Comparison of ENCODE assay signal across 8 mouse cellular contexts in the genomic region with DNA sequence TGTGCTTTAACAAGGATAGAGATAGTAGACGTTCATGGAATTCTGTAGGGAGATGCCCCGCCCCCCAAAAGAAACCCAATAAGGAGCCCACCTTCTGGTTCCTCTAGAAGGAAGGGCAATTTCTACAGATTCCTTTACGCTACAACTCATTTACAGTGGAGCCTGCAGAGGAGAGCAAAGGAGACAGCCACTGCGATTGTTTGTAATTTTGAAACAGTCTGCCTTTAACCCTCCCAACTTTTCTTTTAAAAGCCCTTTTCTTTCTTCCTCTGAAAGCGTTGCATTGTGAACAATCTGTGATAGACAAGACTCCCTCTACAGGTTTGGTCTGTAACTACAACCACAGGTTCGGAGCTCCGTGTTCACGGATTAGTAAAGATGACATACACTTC. TPM values are rescaled to one million over a fixed set of nuclear protein-coding genes. Genes with fewer than 3 reads are reported as not detected.
DNase-seq lines count a peak whose midpoint lies in the region; ATAC-seq lines count a peak whose summit lies in the region.

No protein-coding gene starts in this region.

- H3K4me2 ChIP-seq in hindbrain, embryonic 13.5 days, result peak overlapping the region; percentile 95
- peak overlapping the region; percentile 97 for H3K4me2 ChIP-seq in stomach, embryonic 14.5 days (replicated peaks; ENCODE audit: low read depth, low read length)

- H3K27ac ChIP-seq in hindbrain, embryonic 13.5 days, result peak overlapping the region; percentile 99
- peak overlapping the region; percentile 98 for H3K27ac ChIP-seq in stomach, embryonic 14.5 days (ENCODE audit: low read length)

- no peak; the same call in 1 of the 2 replicates for ATAC-seq in frontal cortex, adult (ENCODE audit: low TSS enrichment)
- peak; percentile 60 for ATAC-seq in activated CD4-positive, CD25-positive, alpha-beta regulatory T cell, adult 4 months
- peak; percentile 61 for ATAC-seq in erythroblast, adult 5-6 weeks (replicated peaks; ENCODE audit: low FRiP score, poor library complexity, severe bottlenecking)
- no peak for ATAC-seq in hindbrain, embryonic 13.5 days (ENCODE audit: low FRiP score)
- ATAC-seq in megakaryocyte-erythroid progenitor cell, adult 5-6 weeks (replicated peaks; ENCODE audit: low FRiP score, low TSS enrichment, poor library complexity, severe bottlenecking), result peak; percentile 54; the same call in 1 of the 2 replicates
- no peak for ATAC-seq in stomach, embryonic 14.5 days (ENCODE audit: insufficient number of reproducible peaks, insufficient read depth, low FRiP score, low read depth)

- peak; percentile 48 to 91 for DNase-seq in frontal cortex, adult 2 months (ENCODE audit: extremely low spot score in 1 of 2, low spot score in 1 of 2)
- peak; percentile 76 to 80 for DNase-seq in left cerebral cortex, postnatal 25 days (ENCODE audit: low spot score in 2 of 2)

- peaks cover 33% of the 10 kb centered on the region for H3K4me1 ChIP-seq in hindbrain, embryonic 13.5 days (replicated peaks)
- peaks cover 28% of the 10 kb centered on the region for H3K4me1 ChIP-seq in stomach, embryonic 14.5 days (ENCODE audit: control insufficient read depth, insufficient read depth, low read length)

- WGBS in hindbrain, embryonic 13.5 days, result under 1% methylated on average over 8 of the region's 8 CpGs
- under 1% methylated on average over 8 of the region's 8 CpGs for WGBS in stomach, embryonic 14.5 days

- peak overlapping the region; percentile 98 for H3K9ac ChIP-seq in hindbrain, embryonic 13.5 days
- H3K9ac ChIP-seq in stomach, embryonic 14.5 days (replicated peaks; ENCODE audit: low read depth, low read length), result peak overlapping the region; percentile 62

- intact Hi-C loops in left cerebral cortex, postnatal 25 days (cut with DNase I), result no loop called here

- no peaks in the 10 kb centered on the region for H3K27me3 ChIP-seq in hindbrain, embryonic 13.5 days
- H3K27me3 ChIP-seq in stomach, embryonic 14.5 days (ENCODE audit: control insufficient read depth, insufficient read depth, low read length), result no peaks in the 10 kb centered on the region

- peak overlapping the region; percentile 95 for H3K4me3 ChIP-seq in hindbrain, embryonic 13.5 days
- H3K4me3 ChIP-seq in stomach, embryonic 14.5 days (ENCODE audit: low read depth, low read length), result peak overlapping the region; percentile 66

- H3K9me3 ChIP-seq in hindbrain, embryonic 13.5 days, result no peaks in the 10 kb centered on the region
- H3K9me3 ChIP-seq in stomach, embryonic 14.5 days (ENCODE audit: control insufficient read depth, low read depth, low read length), result no peaks in the 10 kb centered on the region

- H3K36me3 ChIP-seq in hindbrain, embryonic 13.5 days, result no peaks in the 10 kb centered on the region
- no peaks in the 10 kb centered on the region for H3K36me3 ChIP-seq in stomach, embryonic 14.5 days (ENCODE audit: control insufficient read depth, insufficient read depth, low read length)

RNA-seq across cellular contexts. Expression of gene 4930404H24Rik, which starts 46.6 kb away (rescaled TPM):
- polyA plus RNA-seq in frontal cortex, adult 2 months (2012; rRNA removed), result not detected in 2 replicates
- polyA plus RNA-seq in activated CD4-positive, CD25-positive, alpha-beta regulatory T cell, adult 4 months (2017; shearing (Covaris generic)), result not detected
- total RNA-seq in erythroblast, adult 5-6 weeks (2015; ENCODE audit: low replicate concordance), result 7.1 TPM in 1 of 2 replicates, not detected in the other
- total RNA-seq in erythroblast, adult 5-6 weeks (2017; ENCODE audit: low replicate concordance), result not detected in 2 replicates
- polyA plus RNA-seq in hindbrain, embryonic 13.5 days (2015; fragmentation: Nextera tagmentation; extraction: Ambion mirVana), result not detected in 2 replicates
- not detected for total RNA-seq in left cerebral cortex, postnatal 25 days (2021)
- not detected in 2 replicates for total RNA-seq in megakaryocyte-erythroid progenitor cell, adult 5-6 weeks (2014; fragmentation: Nextera tagmentation)
- not detected in 2 replicates for total RNA-seq in megakaryocyte-erythroid progenitor cell, adult 5-6 weeks (2017)
- polyA plus RNA-seq in stomach, embryonic 14.5 days (2014; fragmentation: Nextera tagmentation; extraction: Ambion mirVana), result not detected in 2 replicates

Comparison
In these comparisons a context has a peak if more than half of its experiments do, and no peak if none do; other contexts are left out.
1. ATAC-seq: peak in activated CD4-positive, CD25-positive, alpha-beta regulatory T cell, adult 4 months (single experiment), erythroblast, adult 5-6 weeks (single experiment) and megakaryocyte-erythroid progenitor cell, adult 5-6 weeks (single experiment); none in frontal cortex, adult (single experiment), hindbrain, embryonic 13.5 days (single experiment) and stomach, embryonic 14.5 days (single experiment).